In genomic region chr17:80002385-80002852, GRCm38 (mm10) we compare ENCODE assay signal across 18 mouse cellular contexts. TPM values are rescaled to one million over a fixed set of nuclear protein-coding genes. Genes with fewer than 3 reads are reported as not detected.
DNase-seq lines count a peak whose midpoint lies in the region; ATAC-seq and TF ChIP-seq lines count a peak whose summit lies in the region.
"Had no signal": no experiment of that assay in that cellular context is flagged by ENCODE, and none has a peak within 500 bp of the region (broad histone marks: within the 10 kb centered on the region; RNA-seq: fewer than 3 reads in every experiment).

No protein-coding gene starts in this region.

- no peak for TF ChIP-seq EP300 in lung, postnatal 0 days (IDR thresholded peaks at IDR 0.05)

- no peaks in the 10 kb centered on the region for H3K9me3 ChIP-seq in lung, postnatal 0 days (ENCODE audit: low read length)
- H3K9me3 ChIP-seq in neural tube, embryonic 15.5 days (replicated peaks) = no peaks in the 10 kb centered on the region
- H3K9me3 ChIP-seq: embryonic facial prominence, embryonic 12.5 days; forebrain, embryonic 12.5 days; heart, embryonic 13.5 days had no signal

- intact Hi-C loops in heart, postnatal 10 days (cut with DNase I) = loop anchor here (10.0 kb wide), 1 partner anchor 108 kb away; the partner anchor contains the start of gene Atl2

- peak; percentile 64 to 67 for DNase-seq in cerebellum, postnatal 10 days
- no peak for DNase-seq in cerebellum, postnatal 36 days
- peak; percentile 30 for DNase-seq in forelimb bud, embryonic 11.5 days (ENCODE audit: low read depth, low spot score)
- peak; percentile 74 to 79 for DNase-seq in heart, postnatal 10 days
- peak; percentile 42 for DNase-seq in lung, postnatal 0 days (ENCODE audit: low spot score)
- DNase-seq in embryo, embryonic 9.5 days (ENCODE audit: extremely low spot score) = no peak
- DNase-seq: B cell, adult 2 months; cerebellum, adult 18-20 months; kidney, adult 18-20 months; layer of hippocampus, postnatal 36 days; spleen, adult 18-20 months had no signal

- no peak overlapping the region for H3K4me2 ChIP-seq in lung, postnatal 0 days (replicated peaks; ENCODE audit: low read depth, low read length)
- H3K4me2 ChIP-seq in neural tube, embryonic 15.5 days = no peak overlapping the region
- H3K4me2 ChIP-seq: embryonic facial prominence, embryonic 12.5 days; forebrain, embryonic 12.5 days; heart, embryonic 13.5 days; liver, embryonic 15.5 days had no signal

- no peaks in the 10 kb centered on the region for H3K27me3 ChIP-seq in lung, postnatal 0 days (replicated peaks; ENCODE audit: insufficient read depth, low read length)
- H3K27me3 ChIP-seq in neural tube, embryonic 15.5 days (replicated peaks) = no peaks in the 10 kb centered on the region
- H3K27me3 ChIP-seq: embryonic facial prominence, embryonic 12.5 days; forebrain, embryonic 12.5 days; heart, embryonic 13.5 days; liver, embryonic 15.5 days had no signal

- no peak overlapping the region for H3K9ac ChIP-seq in lung, postnatal 0 days (replicated peaks; ENCODE audit: low read depth)
- H3K9ac ChIP-seq in neural tube, embryonic 15.5 days (replicated peaks) = no peak overlapping the region
- H3K9ac ChIP-seq: embryonic facial prominence, embryonic 12.5 days; forebrain, embryonic 12.5 days; heart, embryonic 13.5 days; liver, embryonic 15.5 days had no signal

- TF ChIP-seq CTCF in lung, postnatal 0 days (IDR thresholded peaks at IDR 0.05) = no peak

- no peak overlapping the region for H3K27ac ChIP-seq in lung, postnatal 0 days (ENCODE audit: low read length)
- H3K27ac ChIP-seq in neural tube, embryonic 15.5 days (replicated peaks) = no peak overlapping the region
- H3K27ac ChIP-seq: embryonic facial prominence, embryonic 12.5 days; forebrain, embryonic 12.5 days; heart, embryonic 13.5 days; liver, embryonic 15.5 days had no signal

- WGBS in lung, postnatal 0 days = 50% methylated on average over 3 of the region's 3 CpGs
- 57% methylated on average over 3 of the region's 3 CpGs for WGBS in neural tube, embryonic 15.5 days

- peak; percentile 74 for ATAC-seq in lung, postnatal 0 days
- ATAC-seq in inflammation-experienced regulatory T-cells, adult 6 months = no peak
- ATAC-seq in neural tube, embryonic 15.5 days (ENCODE audit: low FRiP score) = no peak
- ATAC-seq: midbrain, embryonic 16.5 days had no signal

- no peak overlapping the region for H3K4me3 ChIP-seq in lung, postnatal 0 days (ENCODE audit: low read depth, low read length)
- no peak overlapping the region for H3K4me3 ChIP-seq in neural tube, embryonic 15.5 days (replicated peaks)
- H3K4me3 ChIP-seq: embryonic facial prominence, embryonic 12.5 days; forebrain, embryonic 12.5 days; heart, embryonic 13.5 days; liver, embryonic 15.5 days had no signal

- no peaks in the 10 kb centered on the region for H3K36me3 ChIP-seq in lung, postnatal 0 days (ENCODE audit: insufficient read depth, low read length)
- no peaks in the 10 kb centered on the region for H3K36me3 ChIP-seq in neural tube, embryonic 15.5 days
- H3K36me3 ChIP-seq: embryonic facial prominence, embryonic 12.5 days; forebrain, embryonic 12.5 days; heart, embryonic 13.5 days; liver, embryonic 15.5 days had no signal

- no peaks in the 10 kb centered on the region for H3K4me1 ChIP-seq in lung, postnatal 0 days (ENCODE audit: insufficient read depth, low read depth, low read length)
- 0 out of 2 replicates have a peak, but pooled peaks cover 2% of the 10 kb centered on the region for H3K4me1 ChIP-seq in neural tube, embryonic 15.5 days
- H3K4me1 ChIP-seq: embryonic facial prominence, embryonic 12.5 days had no signal

RNA-seq across cellular contexts. Expression of gene Hnrnpll, which starts 59.7 kb away (rescaled TPM):
- total RNA-seq in heart, postnatal 10 days (2021) = 10 to 100 TPM; 36.3 to 37.8 TPM
- polyA plus RNA-seq in lung, postnatal 0 days (2015; fragmentation: Nextera tagmentation; extraction: Ambion mirVana) = 30.2 and 31.2 TPM in 2 replicates
- polyA plus RNA-seq in inflammation-experienced regulatory T-cells, adult 6 months (2017; shearing (Covaris generic)) = 10 to 100 TPM; 30.8 to 34.3 (median 33.4) TPM
- polyA plus RNA-seq in neural tube, embryonic 15.5 days (2015; fragmentation: Nextera tagmentation; extraction: Ambion mirVana) = 55.8 and 56.0 TPM in 2 replicates

Comparison
In these comparisons a context has a peak if more than half of its experiments do, and no peak if none do; other contexts are left out.
1. DNase-seq: peak in cerebellum, postnatal 10 days (2 of 2), forelimb bud, embryonic 11.5 days (single experiment), heart, postnatal 10 days (2 of 2) and lung, postnatal 0 days (single experiment); none in cerebellum, postnatal 36 days (0 of 2) and embryo, embryonic 9.5 days (single experiment).